Mouse (Mus musculus) spleen, adult 18-20 months (tissue): ENCODE data around the gene Crebrf.

Source experiments
- DNase-seq, 2 experiments: peaks; one replicate each; pipeline ENCODE4 v3.0.0; 2022; ENCODE audit warnings: mixed read lengths in 2 of 2

Gene Crebrf

DNA sequence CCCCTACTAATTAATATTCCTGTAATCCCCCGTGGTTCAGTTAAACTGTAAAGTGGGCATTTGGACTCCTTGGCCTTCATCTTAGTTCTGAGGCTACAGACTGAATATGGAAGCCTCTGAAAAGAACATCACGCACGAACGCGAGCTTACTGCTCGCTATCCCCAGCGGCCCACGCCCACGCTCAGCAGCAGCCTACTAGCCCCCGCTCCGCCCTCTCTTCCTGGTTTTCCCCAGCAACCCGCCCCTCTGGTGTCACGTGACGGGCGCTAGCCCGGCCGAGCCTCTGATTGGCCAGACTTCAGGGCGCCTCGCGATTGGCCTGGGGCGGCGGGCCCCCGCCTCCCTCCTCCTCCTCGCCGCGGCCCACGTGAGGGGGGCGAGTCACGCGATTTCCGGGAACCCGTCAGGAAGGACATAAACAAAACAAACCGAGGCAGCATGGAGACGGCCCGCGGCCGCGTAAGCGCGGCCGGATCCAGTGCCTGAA lies at the start of gene Crebrf:
Gene Crebrf (plus strand): TSS at position 380 of the 488 bp plus-strand sequence.
- peak; percentile 98 to 99 for DNase-seq

DNA sequence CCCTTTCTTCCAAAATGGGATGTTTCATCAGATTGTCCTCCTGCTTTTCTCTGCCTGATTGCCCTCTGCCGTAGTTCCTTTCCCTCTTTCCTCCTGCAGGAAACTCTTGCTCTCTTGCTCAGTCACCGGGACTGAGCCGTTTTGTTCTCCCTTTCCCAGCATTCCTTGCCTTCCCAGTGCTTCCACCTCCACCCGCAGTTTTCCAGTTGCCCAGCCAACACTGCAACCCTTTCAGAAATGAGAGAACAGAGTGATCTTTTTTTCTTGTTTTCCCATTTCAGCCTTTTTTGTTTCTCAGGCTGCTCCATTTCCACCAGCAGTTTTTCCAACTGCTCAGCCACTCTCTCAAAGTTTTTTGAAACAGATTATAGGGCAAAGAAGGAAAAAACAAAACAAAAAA lies 44.2 kb upstream of the Crebrf start:
- DNase-seq = no peak

DNA sequence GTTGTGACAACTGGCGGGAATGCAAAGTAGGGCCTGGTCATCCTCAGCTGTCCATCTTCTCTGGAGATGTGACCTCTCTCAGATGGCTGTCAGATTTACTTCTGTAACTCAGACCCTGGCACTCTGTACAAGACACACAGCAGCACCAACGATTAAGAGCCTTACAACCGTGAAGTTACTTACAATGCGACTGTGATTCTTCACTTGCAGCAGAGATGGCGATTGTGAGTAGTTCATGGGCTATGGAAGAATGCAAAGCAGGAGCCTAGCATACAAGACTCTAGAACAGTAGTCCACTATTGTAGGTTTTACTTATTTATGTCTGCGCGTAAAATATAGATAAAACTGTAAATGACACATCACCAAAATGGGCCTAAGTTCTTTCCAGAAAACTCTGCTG lies 39.6 kb upstream of the Crebrf start:
- DNase-seq = no peak

DNA sequence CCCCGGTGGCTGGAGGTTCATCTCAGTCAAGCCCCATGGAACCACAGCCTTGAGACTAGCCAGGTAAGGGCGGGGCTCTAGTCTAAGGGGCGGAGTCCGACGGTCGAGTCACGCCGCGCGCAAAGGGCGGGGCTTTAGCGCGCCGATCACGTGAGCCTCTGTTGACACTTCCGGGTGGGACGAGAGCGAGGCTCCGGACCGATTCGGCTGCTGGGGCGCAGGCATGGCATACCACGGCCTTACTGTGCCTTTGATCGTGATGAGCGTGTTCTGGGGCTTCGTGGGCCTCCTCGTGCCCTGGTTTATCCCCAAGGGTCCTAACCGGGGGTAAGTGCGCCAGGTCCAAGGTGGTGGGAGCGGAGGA lies 39.2 kb upstream of the Crebrf start:
- peak; percentile 86 to 94 for DNase-seq

DNA sequence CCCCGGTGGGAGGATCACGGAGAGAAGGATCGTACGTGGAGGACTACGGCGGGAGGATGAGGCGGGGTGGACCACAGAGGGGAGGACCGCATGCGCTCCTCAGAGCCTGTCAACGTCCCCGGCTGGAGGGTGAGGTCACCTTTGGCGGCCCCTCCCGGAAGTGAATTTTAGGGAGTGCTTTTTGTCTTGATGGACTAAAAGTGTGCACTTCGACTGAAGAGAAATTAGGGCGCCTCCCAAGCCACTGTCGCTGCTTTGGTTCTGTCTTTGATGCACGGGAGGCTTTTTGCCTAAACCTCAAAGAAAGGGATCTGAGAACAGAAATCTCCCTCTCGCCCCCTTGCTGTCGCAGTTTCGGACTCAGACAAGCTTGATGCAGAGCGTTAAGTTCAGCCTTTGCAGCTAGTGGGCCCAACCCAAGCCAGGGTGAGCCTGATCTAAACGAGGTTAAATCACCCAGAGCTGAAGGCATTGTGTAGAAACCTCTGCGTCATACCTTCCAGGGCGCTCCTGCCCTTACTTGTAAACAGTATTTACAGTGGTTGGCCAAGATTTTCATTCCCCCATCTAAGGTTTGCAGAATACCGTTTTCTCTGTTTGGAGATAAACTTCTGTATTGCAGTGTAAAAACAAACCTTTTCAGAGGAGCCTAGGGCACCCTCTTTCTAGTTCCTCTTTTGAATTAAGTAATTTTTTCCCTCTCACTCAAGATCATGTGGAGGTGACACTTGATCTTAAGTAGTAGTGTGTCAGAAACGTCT lies 38.7 kb upstream of the Crebrf start:
- DNase-seq = peak in 1 of 2 experiments; percentile 18

DNA sequence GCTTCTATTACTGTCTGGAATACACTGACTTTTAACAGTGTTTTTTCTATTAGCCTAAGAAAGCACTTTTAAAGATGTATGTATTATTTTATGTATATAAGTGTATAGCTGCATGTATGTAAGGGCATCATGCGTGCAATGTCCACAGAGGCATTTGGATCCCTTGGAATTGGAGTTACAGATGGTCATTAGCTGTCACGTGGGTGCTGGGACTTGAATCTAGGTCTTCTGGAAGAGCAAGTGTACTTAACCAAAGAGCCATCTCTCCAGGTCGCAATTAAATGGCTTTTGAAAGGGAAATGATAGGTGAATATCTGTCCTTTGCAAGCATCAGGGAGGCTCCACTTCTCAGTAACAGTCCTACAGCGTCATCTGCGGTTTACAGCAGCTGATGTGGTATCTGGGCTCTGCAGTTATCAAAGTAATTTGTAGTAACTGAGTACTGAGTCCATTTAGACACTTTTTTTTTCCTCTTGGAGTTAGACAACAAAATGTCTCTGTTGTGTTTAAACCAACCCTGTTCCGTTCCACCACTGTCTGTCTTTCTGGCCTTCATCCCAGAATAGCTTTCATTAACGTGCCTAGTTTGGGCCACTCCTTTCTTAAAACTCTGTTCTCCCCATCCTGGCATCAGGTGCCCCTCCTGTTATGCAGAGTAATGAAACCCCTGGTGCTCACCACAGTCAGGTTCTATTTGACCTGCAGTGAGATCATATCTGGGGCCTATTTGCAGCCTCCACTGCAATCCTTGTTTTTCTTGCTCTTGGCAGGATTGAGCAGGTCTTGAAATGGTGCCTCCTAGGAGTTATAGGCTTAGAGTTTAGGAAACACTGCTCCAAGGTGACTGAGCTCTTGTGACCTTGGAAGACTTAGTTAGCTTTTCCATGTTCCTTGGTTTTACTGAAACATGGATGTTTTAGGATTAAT lies 37.5 kb upstream of the Crebrf start:
- DNase-seq = no peak

DNA sequence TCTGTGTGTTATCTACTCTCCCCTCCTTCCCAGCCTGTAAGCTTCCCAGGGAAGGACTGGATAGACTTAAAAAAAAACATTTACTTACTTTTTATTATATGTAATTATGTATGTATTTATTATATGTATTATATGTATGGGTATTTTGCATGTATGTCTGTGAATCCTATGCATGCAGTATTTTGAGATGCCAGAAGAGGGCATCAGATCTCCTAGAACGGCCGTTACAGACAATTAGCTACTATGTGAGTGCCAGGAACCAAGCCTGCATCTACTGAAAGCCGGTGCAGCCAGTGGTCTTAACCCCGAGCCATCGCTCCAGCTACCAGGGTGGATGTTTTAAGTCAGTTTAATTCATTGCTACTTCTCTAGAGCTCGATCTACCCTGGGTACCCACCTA lies 34.2 kb upstream of the Crebrf start:
- DNase-seq = no peak

DNA sequence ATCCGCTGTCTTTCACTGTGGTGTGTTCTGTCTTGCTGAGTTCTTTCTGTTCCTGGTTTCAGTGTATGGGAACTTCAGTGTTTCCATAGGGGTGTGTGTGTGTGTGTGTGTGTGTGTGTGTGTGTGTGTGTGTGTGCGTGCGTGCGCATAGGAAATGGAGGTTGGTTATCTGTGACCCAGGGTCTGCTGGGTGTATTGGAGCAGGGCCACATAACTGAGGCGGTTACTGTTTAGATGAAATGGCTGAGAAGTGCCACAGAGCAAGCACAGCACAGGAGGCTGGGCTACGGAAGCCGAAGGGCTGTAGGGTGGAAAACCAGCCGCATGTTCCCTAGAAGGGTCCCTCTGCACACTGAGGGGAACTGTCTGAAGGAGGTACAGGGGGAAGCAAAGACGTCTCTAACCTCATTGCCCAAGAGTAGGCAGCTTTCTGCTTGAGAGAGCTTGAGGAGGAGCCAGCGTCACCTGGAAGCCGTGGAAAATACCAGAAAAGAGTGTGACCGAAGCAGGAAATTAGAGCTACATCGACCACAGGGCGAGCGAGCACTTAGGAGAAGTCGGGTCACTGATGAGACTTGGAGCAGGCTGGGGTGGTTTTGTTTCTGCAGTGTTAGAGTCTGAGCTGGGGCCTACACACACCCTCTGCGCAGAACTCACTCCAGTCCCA lies 29.0 kb upstream of the Crebrf start:
- no peak for DNase-seq

DNA sequence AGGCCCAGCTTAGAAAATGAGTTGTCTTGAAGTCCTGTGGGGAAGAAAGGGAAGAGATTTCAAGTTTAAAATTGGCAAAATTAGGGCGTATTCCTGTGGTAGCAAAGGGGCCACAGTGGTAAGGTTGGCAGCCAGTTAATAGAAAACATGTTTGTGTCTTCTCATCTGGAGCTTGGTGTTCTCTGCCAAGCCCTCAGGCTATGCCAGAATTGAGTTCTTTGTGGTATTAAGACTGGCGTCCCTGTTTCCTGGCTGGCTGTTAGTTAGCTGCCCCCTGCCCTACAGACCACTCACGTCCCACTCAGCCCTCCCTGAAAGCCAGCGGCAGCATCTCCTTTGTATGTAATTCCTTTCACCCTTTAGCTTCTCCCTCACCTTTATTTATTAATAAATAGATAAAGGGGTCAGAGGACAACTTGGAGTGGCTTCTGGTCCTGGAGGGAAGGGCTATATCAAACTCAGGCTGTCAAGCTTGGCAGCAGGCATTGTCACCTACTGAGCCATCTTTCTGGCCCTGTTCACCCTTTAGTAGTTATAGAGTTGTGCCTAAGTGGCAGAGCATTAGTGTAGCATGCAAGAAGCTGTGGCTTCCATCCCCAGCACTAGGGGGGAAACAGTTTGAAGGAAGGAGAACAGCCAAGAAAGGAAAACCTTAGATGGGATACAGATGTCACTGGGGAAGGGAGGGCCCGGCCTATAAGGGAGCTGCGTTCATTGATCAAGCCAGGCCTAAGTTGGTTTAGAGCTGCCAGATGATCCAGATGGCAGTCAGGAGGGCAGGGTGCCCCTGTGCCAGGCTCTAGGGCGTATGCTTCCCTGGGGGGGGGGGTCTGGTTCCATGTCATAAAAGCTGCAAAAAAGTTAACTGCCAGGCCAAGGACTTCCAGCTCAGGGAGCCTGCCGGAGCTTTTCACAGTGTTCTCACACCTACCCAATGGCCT lies 26.4 kb upstream of the Crebrf start:
- DNase-seq = no peak

DNA sequence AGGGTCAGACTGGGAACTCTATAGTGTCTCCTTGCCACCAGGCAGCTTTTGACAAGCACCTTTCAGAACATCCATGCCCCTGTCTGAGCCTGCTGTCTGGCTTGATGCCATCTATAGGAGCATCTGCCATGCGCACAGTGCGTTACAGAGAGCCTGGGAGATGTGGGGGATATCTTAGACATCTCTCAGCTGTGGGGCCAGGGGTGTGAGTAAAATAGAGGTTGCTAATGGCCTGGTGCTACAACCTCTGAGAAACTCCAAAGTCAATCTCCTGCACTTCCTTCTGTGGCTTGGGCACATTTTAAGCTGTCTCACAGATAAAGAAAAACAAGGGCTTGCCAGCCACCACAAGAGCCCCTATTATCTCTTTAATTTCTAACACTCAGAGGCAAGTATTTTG lies 25.6 kb upstream of the Crebrf start:
- DNase-seq = no peak

DNA sequence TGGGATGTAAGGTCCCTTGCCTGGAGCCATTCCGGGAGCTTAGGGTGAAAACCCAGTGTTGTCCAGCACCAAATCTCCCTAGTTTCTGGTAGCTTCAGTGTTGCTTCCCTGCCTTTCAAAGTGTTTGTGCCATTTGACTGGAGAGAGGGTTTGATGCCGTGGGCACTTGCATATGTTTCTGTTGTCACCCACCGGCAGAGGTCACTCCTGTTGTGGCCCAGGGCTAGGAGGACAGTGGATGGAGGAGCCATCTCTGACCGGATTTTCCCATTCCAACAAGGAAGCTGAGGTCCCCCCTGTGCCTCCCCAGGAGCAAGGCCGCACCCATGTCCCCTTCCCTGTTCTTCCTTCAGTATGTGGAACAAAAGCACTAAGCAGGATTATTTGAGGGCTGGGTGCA lies 25.2 kb upstream of the Crebrf start:
- no peak for DNase-seq

DNA sequence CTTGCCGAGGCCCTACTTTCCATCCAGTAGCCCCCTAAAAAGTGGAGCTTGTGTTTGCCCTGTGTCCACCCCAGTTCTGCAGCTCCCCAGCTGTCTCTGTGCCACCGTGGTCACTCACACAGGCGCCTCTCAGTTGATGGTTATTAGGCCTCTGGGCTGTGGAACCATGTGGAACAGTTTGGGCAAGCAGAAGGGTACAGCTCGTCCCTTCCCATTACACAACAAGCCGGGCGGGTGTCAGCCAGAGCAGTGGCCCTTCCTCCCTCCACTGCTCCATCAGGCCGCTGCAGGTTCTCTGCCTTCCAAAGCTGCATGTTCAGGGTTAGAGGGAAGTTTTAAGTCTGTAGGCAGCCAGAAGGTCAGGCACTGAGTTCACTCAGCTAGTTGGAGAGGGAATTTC lies 24.3 kb upstream of the Crebrf start:
- no peak for DNase-seq

DNA sequence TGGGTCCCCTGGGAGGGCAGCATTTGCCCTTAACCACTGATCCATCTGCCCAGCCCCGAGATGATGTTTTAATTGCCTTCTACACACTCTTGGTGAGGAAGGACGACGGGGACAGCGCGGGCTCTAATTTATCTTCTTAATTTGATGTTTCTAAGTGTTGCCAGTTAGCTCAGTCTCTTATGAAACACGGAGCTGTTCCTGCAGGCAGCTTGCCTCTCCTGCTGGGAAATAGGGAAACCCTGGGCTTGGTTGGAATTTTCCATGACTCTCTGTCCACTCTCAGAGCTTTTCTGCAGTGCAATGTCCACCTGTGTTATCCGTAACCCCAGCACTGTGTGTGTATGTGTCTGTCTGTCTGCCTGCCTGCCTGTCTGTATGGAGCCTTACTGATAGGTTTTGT lies 22.0 kb upstream of the Crebrf start:
- DNase-seq = no peak

DNA sequence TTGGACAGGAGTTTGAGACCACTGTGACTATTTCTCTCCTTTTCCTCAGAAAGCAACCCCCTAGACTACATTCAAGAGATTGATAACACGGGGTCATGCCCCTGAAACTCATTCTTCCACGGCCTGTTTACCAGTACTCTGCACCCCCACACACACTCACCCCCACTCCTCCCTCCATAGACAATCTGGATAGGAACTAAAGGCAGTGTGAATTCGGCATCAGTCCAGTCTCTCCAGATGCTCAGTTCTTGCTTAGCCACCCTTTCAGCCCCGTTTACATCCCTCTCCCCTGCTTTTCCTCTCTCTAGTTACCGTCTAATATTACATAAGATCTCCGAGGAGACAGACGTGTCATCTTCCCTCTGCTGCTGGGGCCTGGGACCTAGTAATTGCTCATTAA lies 21.3 kb upstream of the Crebrf start:
- no peak for DNase-seq

DNA sequence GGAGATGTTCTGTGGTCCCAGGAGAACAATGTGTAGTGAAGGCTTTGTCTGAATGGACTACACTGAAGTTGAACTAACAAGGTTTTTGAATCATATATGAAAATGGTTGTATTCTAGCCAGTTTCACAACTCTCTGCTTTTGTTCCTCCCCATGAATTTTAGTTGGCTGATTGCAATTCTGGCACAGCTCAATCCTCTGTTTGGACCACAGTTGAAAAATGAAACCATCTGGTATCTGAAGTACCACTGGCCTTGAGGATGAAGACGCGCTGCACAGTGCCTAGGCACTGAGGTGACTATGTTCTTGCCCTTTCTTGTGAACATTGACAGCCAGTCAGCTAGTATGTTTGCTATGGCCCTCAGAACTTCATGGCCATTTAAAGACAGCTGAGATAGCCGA lies 20.3 kb upstream of the Crebrf start:
- no peak for DNase-seq

DNA sequence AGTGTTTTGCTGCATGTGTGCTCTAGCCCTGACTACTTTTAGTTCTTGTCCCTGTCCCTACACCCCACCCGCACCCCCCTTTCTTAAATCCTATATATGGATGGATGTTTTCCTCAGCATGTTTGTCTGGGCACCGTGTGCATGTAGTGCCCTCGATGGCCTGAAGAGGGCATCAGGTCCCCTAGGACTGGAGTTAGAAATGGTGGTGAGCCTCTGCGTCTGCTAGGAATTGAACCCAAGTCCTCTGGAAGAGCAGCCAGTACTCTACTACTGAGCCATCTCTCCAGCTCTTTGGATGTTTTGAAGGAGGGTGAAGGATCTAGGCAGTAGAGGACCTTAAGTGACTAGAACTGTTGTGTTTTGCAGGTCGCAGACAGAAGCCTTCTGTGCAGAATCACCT lies 16.6 kb upstream of the Crebrf start:
- peak in 1 of 2 experiments; percentile 26 for DNase-seq

DNA sequence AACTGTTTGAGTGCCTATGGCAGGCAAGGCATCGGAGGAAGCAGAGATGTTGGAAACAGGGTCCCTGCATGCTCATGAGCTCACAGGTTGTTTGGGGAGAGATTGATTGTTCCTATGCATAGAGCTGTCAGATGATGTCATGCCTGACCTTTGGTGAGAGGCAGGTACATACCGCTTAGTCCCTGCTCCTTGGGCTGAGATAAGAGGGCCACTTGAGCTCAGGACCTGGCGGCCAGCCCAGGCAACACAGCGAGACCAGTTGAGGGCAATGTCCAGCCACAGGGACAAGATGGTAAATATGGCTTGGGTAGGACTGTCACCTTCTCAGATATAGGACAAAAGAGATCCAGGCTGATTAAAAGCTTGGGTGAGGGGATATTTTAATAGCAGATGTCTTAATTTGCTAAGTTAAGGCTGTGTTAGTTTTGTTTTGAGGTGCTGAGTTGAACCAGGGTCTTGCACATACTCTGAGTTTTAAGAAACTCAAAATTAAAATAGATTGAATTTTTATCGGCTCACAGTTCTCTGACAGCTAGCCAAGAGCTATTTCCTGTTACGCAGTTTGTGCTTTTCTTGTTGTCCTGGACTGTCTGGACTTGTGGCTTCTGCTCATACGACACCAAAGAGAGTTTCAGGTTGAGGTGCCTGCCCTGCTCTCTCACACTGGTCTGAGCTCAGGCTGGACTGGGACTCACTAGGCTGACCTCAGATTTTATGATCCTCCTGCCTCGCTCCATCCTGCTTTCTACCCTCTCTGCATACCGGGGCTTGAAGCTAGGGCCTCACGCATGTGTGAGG lies 15.4 kb upstream of the Crebrf start:
- no peak for DNase-seq

DNA sequence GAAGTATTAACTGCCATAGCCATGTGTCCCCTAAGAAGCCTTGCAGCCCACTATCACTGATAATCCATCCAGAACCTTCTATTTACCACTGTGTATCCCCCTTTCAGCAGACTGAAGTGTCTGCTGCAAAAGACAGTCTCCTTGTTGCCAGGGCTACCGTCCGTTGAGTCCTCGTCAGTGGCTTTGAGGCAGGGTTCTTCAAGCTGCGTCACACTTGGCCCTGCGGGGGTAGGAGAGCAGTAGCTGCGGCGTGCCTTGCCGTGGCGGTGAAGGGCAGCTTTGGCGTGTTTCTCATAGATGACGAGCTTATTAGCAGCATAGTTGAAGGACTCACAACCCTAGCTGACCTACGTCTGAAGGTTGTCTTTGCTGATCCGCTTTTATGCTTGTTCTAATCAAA lies 13.9 kb upstream of the Crebrf start:
- no peak for DNase-seq

DNA sequence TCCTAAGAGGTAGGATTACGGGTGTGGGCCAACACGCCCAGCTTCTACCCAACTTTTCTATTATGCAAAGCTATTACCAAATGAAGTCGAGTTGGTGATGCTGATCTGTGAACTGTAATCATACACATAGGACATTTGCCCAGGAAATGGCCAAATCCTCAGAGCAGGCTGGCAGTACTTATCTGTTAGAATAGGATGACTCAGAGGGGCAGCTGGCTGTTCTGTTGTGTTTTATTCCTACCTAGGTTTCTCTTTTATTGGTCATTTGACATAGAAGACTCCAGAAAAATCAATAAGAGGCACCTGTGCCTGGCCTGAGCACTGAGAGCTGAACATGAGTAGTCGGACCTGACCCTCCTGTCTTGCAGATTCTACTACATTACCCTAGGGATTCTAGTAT lies 12.8 kb upstream of the Crebrf start:
- no peak for DNase-seq

DNA sequence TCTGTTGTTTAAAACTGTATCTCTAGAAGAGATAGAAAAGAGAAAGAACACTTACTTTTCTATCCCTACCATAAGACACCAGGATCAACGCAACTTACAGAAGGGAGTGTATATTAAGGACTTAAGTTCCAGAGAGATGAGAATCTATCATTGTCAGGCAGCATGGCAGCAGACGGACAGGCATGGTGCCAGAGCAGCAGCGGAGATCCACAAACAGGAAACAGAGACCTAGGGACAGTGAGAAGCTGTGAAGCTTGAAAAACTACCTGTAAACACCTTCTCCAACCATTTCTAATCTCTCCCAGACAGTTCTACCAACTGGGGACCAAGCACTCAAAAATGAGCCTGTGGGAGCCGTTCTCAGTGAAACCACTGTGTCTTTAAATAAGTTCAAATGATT lies 11.8 kb upstream of the Crebrf start:
- DNase-seq = no peak
